Mouse (Mus musculus): ENCODE measurements around the gene Rdh8.

DNA sequence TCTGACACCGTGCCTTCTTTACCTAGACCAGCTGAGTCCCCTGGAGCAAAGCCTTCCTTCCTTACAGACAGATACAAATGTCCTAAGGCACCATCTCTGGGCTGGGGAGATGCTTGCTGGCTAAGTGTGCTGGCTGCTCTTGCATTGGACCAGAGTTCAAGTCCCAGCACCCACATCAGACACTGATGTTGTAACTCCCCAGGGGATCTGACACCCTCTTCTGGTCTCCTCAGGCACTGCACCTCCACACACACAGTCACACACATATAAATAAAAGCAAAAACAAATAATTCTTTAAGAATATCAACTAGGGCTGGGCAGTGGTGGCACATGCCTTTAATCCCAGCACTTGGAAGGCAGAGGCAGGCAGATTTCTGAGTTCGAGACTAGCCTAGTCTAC lies 31.9 kb downstream of the Rdh8 start:
- TF ChIP-seq CTCF (IDR thresholded peaks at IDR 0.05; ENCODE audit: low read depth) (no peak), EP300 (optimal IDR thresholded peaks at IDR 0.05) (no peak)

Measured in stomach, postnatal 0 days (tissue).